Mouse (Mus musculus) lung, adult 2 months (tissue): ENCODE results near the gene Slc6a3.

Source experiments
- CTCF ChIP-seq: fragments of 200-500 bp; IDR thresholded peaks from 2 replicates; pipeline ENCODE4 v1.5.1; 2011; ENCODE audit warnings: mild to moderate bottlenecking, low read length, control low read depth; ENCODE audit not compliant: insufficient read depth
- POLR2A ChIP-seq: fragments of 200-500 bp; IDR thresholded peaks from 2 replicates; pipeline ENCODE4 v1.6.1; 2011; ENCODE audit warnings: low read depth, mild to moderate bottlenecking, control low read depth, low read length, borderline replicate concordance; ENCODE audit errors: extremely low read depth

DNA sequence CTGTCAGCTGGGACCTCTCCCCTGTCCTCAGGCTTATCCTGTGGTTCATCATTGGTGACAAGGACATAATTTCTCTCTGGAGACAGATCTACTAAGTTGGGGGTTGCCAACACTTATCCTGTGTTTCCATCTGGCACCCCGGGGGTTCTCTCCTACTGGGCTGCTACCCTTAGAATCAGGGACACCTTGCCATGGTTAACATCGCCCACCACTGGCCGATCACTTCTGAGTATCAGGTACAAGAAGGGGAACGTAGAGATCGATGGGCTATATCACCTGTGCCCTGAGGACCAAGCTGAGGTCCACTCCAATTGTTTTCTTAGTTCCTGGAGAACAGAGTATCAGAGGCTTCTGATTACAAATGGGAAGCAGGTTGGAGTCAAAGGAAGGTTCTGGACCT is 27.7 kb downstream of the Slc6a3 start:
- TF ChIP-seq POLR2A: no peak
- no peak for TF ChIP-seq CTCF
